Mouse (Mus musculus) adrenal gland, postnatal 36 days (tissue): ENCODE measurements around the gene Atp6v1g2. TPM values are rescaled to one million over a fixed set of nuclear protein-coding genes. Genes with fewer than 3 reads are reported as not detected.

Experiments used
- DNase-seq, 2 experiments: peaks; one replicate each; pipeline ENCODE4 v3.0.0; 2021; ENCODE audit warnings: mixed read lengths in 1 of 2
- total RNA-seq, 2 experiments: library from RNA; stranded (reverse); gene quantifications; 2 replicates each; pipeline ENCODE4 v1.2.3; 2021

The Atp6v1g2 gene
- total RNA-seq, 2 experiments from 2014 or later: 4.8 to 6.7 TPM

GRCm38 (mm10) chr17:35236996-35237395 lies 3.5 kb downstream of the Atp6v1g2 start:
- no peak for DNase-seq

- DNase-seq: no peak
Observed at GRCm38 (mm10) chr17:35237504-35237903, 4.0 kb downstream of the Atp6v1g2 start.

GRCm38 (mm10) chr17:35239700-35240099 lies 6.2 kb downstream of the Atp6v1g2 start:
- no peak for DNase-seq

GRCm38 (mm10) chr17:35240384-35241304 lies 7.2 kb downstream of the Atp6v1g2 start:
- DNase-seq: no peak

- peak; percentile 97 to 98 for DNase-seq
Observed at GRCm38 (mm10) chr17:35241305-35242014, 8.0 kb downstream of the Atp6v1g2 start, which contains the start of gene Ddx39b. TSS of gene Ddx39b (plus strand) at chr17:35241746.

- DNase-seq: peak; percentile 76 to 80
Observed at GRCm38 (mm10) chr17:35242015-35242941, 8.8 kb downstream of the Atp6v1g2 start.

- DNase-seq: peak; percentile 48 to 53
Observed at GRCm38 (mm10) chr17:35243086-35243485, 9.6 kb downstream of the Atp6v1g2 start.

GRCm38 (mm10) chr17:35244999-35245398 lies 11.5 kb downstream of the Atp6v1g2 start:
- no peak for DNase-seq

- DNase-seq: no peak
Observed at GRCm38 (mm10) chr17:35245731-35246623, 12.5 kb downstream of the Atp6v1g2 start.

- no peak for DNase-seq
Observed at GRCm38 (mm10) chr17:35247144-35247543, 13.7 kb downstream of the Atp6v1g2 start.

- DNase-seq: no peak
Observed at GRCm38 (mm10) chr17:35248986-35249385, 15.5 kb downstream of the Atp6v1g2 start.

- DNase-seq: no peak
Observed at GRCm38 (mm10) chr17:35249451-35250197, 16.2 kb downstream of the Atp6v1g2 start.

GRCm38 (mm10) chr17:35250348-35251120 lies 17.1 kb downstream of the Atp6v1g2 start:
- no peak for DNase-seq

GRCm38 (mm10) chr17:35251162-35251719 lies 17.8 kb downstream of the Atp6v1g2 start:
- DNase-seq: no peak

- no peak for DNase-seq
Observed at GRCm38 (mm10) chr17:35251981-35252380, 18.5 kb downstream of the Atp6v1g2 start.

GRCm38 (mm10) chr17:35252619-35253292 lies 19.3 kb downstream of the Atp6v1g2 start:
- DNase-seq: no peak

- DNase-seq: no peak
Observed at GRCm38 (mm10) chr17:35253293-35254093, 20.0 kb downstream of the Atp6v1g2 start.
